Mouse (Mus musculus): ENCODE measurements around the gene St3gal5.

Gene St3gal5

GRCm38 (mm10) chr6:72097181-72097995 lies at the start of gene St3gal5:
St3gal5 (plus strand) TSS chr6:72097592.
- under 1% methylated on average over 80 of the region's 81 CpGs for WGBS

- 71% methylated on average over 5 of the region's 5 CpGs for WGBS
Observed at GRCm38 (mm10) chr6:72048643-72049042, 48.7 kb upstream of the St3gal5 start.

- 62% methylated on average over 6 of the region's 6 CpGs for WGBS
Observed at GRCm38 (mm10) chr6:72049941-72050340, 47.5 kb upstream of the St3gal5 start.

- WGBS: 68% methylated on average over 7 of the region's 7 CpGs
Observed at GRCm38 (mm10) chr6:72050827-72051226, 46.6 kb upstream of the St3gal5 start.

GRCm38 (mm10) chr6:72051247-72051646 lies 46.1 kb upstream of the St3gal5 start:
- WGBS: 77% methylated on average over 2 of the region's 2 CpGs

- 52% methylated on average over 6 of the region's 6 CpGs for WGBS
Observed at GRCm38 (mm10) chr6:72051757-72052156, 45.6 kb upstream of the St3gal5 start.

- WGBS: 78% methylated on average over 2 of the region's 2 CpGs
Observed at GRCm38 (mm10) chr6:72056548-72056947, 40.8 kb upstream of the St3gal5 start.

GRCm38 (mm10) chr6:72058398-72058889 lies 38.9 kb upstream of the St3gal5 start:
- 86% methylated on average over 9 of the region's 9 CpGs for WGBS

GRCm38 (mm10) chr6:72060677-72061076 lies 36.7 kb upstream of the St3gal5 start:
- 68% methylated on average over 10 of the region's 10 CpGs for WGBS

GRCm38 (mm10) chr6:72063718-72064117 lies 33.7 kb upstream of the St3gal5 start:
- WGBS: 92% methylated on average over 6 of the region's 6 CpGs

- 70% methylated on average over 10 of the region's 10 CpGs for WGBS
Observed at GRCm38 (mm10) chr6:72065988-72066387, 31.4 kb upstream of the St3gal5 start.

- 93% methylated on average over 4 of the region's 4 CpGs for WGBS
Observed at GRCm38 (mm10) chr6:72068436-72068835, 29.0 kb upstream of the St3gal5 start.

GRCm38 (mm10) chr6:72071281-72071870 lies 26.0 kb upstream of the St3gal5 start:
- 80% methylated on average over 5 of the region's 5 CpGs for WGBS

GRCm38 (mm10) chr6:72073781-72074180 lies 23.6 kb upstream of the St3gal5 start:
- 90% methylated on average over 4 of the region's 4 CpGs for WGBS

- WGBS: 33% methylated on average over 9 of the region's 9 CpGs
Observed at GRCm38 (mm10) chr6:72076512-72076911, 20.9 kb upstream of the St3gal5 start.

GRCm38 (mm10) chr6:72078178-72078577 lies 19.2 kb upstream of the St3gal5 start:
- 88% methylated on average over 5 of the region's 5 CpGs for WGBS

GRCm38 (mm10) chr6:72081318-72082024 lies 15.9 kb upstream of the St3gal5 start:
- 54% methylated on average over 13 of the region's 13 CpGs for WGBS

GRCm38 (mm10) chr6:72087402-72087801 lies 10.0 kb upstream of the St3gal5 start:
- WGBS: 91% methylated on average over 5 of the region's 5 CpGs

GRCm38 (mm10) chr6:72089865-72090264 lies 7.5 kb upstream of the St3gal5 start:
- 87% methylated on average over 5 of the region's 5 CpGs for WGBS

GRCm38 (mm10) chr6:72091007-72091406 lies 6.4 kb upstream of the St3gal5 start:
- 62% methylated on average over 6 of the region's 6 CpGs for WGBS

GRCm38 (mm10) chr6:72093121-72093520 lies 4.3 kb upstream of the St3gal5 start:
- 88% methylated on average over 1 of the region's 1 CpGs for WGBS

- 66% methylated on average over 5 of the region's 5 CpGs for WGBS
Observed at GRCm38 (mm10) chr6:72096217-72096616, 1.2 kb upstream of the St3gal5 start.

Measured in cerebral cortex, adult 2 months (tissue).